Mouse (Mus musculus) gonadal fat pad, adult 2 months (tissue): ENCODE data around the gene Olfr1411. TPM values are rescaled to one million over a fixed set of nuclear protein-coding genes. Genes with fewer than 3 reads are reported as not detected.

Source experiments
- DNase-seq: peaks from one replicate; pipeline ENCODE4 v3.0.0-alpha.2; 2012; ENCODE audit warnings: low read depth
- polyA plus RNA-seq: library from polyadenylated mRNA; depleted of rRNA; stranded (reverse); fragments of >200 nt; gene quantifications from 2 replicates; pipeline ENCODE4 v1.2.3, GENCODE M21; 2012; rRNA removed

The Olfr1411 gene
- polyA plus RNA-seq, 1 experiment, result not detected

DNA sequence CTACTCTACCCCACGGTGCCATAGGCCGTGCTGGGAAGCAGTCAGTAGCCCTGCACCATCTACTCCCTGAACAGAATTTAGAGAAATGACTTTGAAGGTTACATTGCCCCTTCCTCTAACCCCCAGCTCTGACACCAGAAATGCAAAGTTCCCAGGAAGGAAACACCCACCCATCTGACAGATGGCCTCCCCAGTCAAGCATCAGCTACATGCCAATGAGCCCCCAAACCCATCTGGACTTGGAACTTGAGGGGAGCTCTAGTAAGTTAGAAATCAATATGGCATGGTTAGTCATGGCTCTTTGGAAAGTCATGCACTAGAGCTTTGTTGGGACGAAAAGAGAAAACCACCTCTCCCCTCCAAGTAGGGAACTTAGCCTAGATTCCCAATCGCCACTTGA is 44.5 kb downstream of the Olfr1411 start:
- no peak for DNase-seq

DNA sequence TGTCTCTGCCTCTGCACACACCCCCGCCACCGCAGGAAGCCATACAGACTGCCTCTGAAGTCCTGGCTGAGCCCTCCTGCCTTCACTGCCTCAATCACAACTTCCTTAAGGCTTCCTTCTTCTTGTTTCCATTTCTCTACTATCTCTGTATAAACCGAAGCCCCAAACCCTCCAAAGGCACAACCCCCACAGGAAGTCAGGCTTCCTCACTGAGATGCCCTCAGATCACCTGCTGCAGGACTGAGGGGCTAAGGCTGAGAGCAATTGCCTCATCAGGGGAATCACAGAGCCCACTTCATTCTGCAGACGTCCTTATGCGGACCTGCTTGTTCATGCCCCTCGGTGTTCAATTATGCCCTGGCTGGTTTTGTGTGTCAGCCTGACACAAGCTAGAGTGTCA is 46.2 kb downstream of the Olfr1411 start:
- no peak for DNase-seq

- peak; percentile 28 for DNase-seq
Measured at GRCm38 (mm10) chr1:92641514-92642272, 47.5 kb downstream of the Olfr1411 start, which contains the start of gene Cops9. Gene Cops9, minus strand, starts transcription at chr1:92641985.

DNA sequence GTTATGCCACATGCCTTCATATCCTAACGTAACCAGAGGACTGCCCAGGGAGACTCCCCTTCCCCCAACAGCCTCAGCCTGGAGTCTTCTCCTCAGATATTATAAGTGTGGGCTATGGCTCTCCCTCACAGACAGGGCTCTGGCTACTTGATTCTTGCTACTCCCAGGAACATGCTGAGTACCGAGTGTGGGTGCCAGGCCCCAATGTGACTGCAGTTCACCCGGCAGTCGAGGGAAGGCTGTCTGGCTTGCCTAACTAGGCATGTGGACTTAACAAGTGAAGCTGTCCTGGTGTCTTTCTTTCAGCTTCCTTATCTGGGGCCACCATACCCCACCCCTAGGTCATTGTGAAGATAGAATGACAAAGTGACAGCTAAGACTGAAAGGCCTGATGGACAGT is 49.5 kb downstream of the Olfr1411 start:
- no peak for DNase-seq

DNA sequence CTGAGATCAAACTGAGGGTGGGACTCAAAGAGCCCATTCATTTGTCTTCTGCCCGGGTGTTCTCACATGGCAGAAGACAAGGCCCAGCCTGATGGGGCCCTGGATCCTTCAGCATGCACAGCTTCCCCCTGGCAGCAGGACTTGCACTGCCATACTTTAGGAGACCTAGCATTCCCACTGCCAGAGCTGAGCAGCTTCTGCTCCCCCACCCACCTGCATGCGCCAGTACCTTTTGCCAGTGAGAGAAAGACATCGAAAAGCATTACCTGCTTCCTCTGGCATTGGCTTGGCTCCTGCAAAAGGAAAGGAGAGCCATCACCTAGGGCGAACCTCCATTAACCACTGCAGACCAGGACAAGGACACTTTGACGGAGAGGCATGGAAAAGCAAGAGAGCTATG is 50.7 kb downstream of the Olfr1411 start:
- no peak for DNase-seq

DNA sequence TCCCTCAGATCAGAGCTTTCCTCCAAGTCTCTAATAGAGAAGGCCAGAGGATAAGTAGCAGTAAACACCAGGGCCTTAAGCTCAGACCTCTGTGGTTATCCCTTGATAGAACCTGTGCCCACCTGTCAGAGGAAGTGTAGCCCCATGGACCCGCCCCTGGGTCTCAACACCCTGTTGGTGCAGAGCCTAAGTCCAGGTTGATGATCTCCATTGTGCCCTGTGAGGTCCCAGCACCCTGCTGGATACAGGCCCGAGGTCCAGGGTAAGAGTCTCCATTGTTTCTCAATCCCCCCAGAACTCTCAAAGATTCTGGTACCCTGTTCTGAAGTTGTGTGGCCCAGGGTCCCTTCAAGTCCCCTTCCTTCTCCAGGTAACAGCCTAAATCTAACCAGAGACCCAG is 51.9 kb downstream of the Olfr1411 start:
- no peak for DNase-seq

- DNase-seq, result no peak
Measured at GRCm38 (mm10) chr1:92646601-92647000, 52.4 kb downstream of the Olfr1411 start.

DNA sequence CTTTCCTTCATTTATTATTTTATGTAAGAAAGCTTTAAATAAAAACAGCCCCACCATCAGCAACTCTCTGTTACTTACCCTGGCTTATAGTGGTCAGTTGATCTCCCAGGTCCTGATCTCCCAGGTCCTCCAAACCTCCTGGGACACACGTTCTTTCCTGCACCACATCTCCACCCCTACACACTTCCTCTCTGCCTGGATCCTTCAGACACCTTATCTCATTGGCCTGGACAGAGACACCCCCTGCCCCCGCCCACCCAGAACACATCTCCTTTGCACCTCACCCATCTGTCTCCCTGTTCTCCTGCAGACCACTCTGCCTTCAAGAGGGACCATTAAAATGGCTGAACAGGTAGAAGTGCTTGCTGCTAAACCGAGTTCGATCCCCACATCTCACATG is 52.8 kb downstream of the Olfr1411 start:
- no peak for DNase-seq

Other genes starting within 250 kb of the Olfr1411 start
- 112 and 119 TPM in 2 replicates for gene Ndufa10, start 120.6 kb upstream of the Olfr1411 start, polyA plus RNA-seq
- gene Olfr1416, start 109.3 kb upstream of the Olfr1411 start, polyA plus RNA-seq, result not detected in 2 replicates
- not detected in 2 replicates for gene Olfr1415, start 98.3 kb upstream of the Olfr1411 start, polyA plus RNA-seq
- 1.5 and 1.9 TPM in 2 replicates for gene Olfr1414, start 75.8 kb upstream of the Olfr1411 start, polyA plus RNA-seq
- not detected in 2 replicates for gene Olfr1413, start 23.1 kb upstream of the Olfr1411 start, polyA plus RNA-seq
- not detected in 2 replicates for gene Olfr1412, start 8.6 kb upstream of the Olfr1411 start, polyA plus RNA-seq
- gene Olfr1410, start 11.4 kb downstream of the Olfr1411 start, polyA plus RNA-seq, result not detected in 2 replicates
- not detected in 2 replicates for gene Olfr12, start 23.4 kb downstream of the Olfr1411 start, polyA plus RNA-seq
- 223 and 237 TPM in 2 replicates for gene Cops9, start 47.6 kb downstream of the Olfr1411 start, polyA plus RNA-seq
- gene Otos, start 54.4 kb downstream of the Olfr1411 start, polyA plus RNA-seq, result 0.55 and 0.89 TPM in 2 replicates
- 49.0 and 74.4 TPM in 2 replicates for gene Gpc1, start 237.2 kb downstream of the Olfr1411 start, polyA plus RNA-seq